Mouse (Mus musculus): ENCODE measurements around the gene Lhpp.

DNA sequence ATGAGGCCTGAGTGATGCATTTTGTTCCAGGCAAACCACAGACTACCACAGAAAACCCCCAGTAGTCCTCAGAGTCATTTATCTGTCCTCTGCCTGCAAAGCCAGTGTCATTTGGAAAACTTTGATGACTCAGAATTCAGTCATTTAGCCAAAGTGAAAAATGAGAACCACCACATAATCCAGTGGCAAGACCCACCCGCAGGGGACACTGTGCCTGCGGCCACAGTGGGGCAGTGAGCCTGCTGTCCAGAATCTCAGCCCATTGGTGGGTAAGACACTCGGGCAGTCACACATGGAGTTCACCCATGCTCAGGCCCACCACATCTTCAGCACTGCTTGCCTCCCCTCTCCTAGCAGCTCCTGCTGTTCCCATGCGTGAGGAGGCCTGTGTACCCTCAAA lies 109.1 kb downstream of the Lhpp start:
- no peak for TF ChIP-seq POLR2A (IDR thresholded peaks at IDR 0.05; ENCODE audit: insufficient read depth, low read depth, low read length)
- no peak for TF ChIP-seq CTCF (IDR thresholded peaks at IDR 0.05; ENCODE audit: insufficient read depth, low read depth, low read length)
